Mouse (Mus musculus) forebrain, embryonic 14.5 days (tissue): Measurements from ENCODE around the gene Ankrd6. TPM values are rescaled to one million over a fixed set of nuclear protein-coding genes. Genes with fewer than 3 reads are reported as not detected.
A peak's percentile ranks its signal among the peaks of the same experiment; 100 is the strongest.

ENCODE experiments used
- ATAC-seq: fragments of 200-750 bp; cut with Nextera tagmentation; 2 replicates; pipeline ENCODE4 v1.8.0; 2017; ENCODE audit warnings: mild to moderate bottlenecking, moderate library complexity
- DNase-seq: peaks from one replicate; pipeline ENCODE4 v3.0.0-alpha.2; 2015; ENCODE audit warnings: low spot score
- H3K27ac ChIP-seq: fragments of 300-500 bp; sonication (generic); 2 replicates; pipeline ENCODE4 v1.5.1; 2014; ENCODE audit warnings: low read depth, mild to moderate bottlenecking, control low read depth, low read length, moderate library complexity
- H3K27me3 ChIP-seq: fragments of 300-500 bp; sonication (generic); replicated peaks from 2 replicates; pipeline ENCODE4 v1.6.1; 2014; ENCODE audit warnings: low read length, control low read depth, mixed read lengths; ENCODE audit not compliant: control insufficient read depth, insufficient read depth
- H3K36me3 ChIP-seq: fragments of 300-500 bp; sonication (generic); 2 replicates; pipeline ENCODE4 v1.6.1; 2014; ENCODE audit warnings: low read length, control low read depth; ENCODE audit not compliant: control insufficient read depth, insufficient read depth
- H3K4me1 ChIP-seq: fragments of 300-500 bp; sonication (generic); 2 replicates; pipeline ENCODE4 v1.6.1; 2014; ENCODE audit warnings: antibody characterized with exemption, low read length, control low read depth; ENCODE audit not compliant: control insufficient read depth, insufficient read depth
- H3K4me2 ChIP-seq: fragments of 300-500 bp; sonication (generic); 2 replicates; pipeline ENCODE4 v1.6.1; 2014; ENCODE audit warnings: mild to moderate bottlenecking, control low read depth, low read length
- H3K4me3 ChIP-seq: fragments of 300-500 bp; sonication (generic); 2 replicates; pipeline ENCODE4 v1.5.1; 2014; ENCODE audit warnings: low read depth, low read length, control low read depth
- H3K9ac ChIP-seq: fragments of 300-500 bp; sonication (generic); 2 replicates; pipeline ENCODE4 v1.6.1; 2014; ENCODE audit warnings: mild to moderate bottlenecking, low read length, control low read depth, moderate library complexity
- H3K9me3 ChIP-seq: fragments of 300-500 bp; sonication (generic); replicated peaks from 2 replicates; pipeline ENCODE4 v1.6.1; 2016; ENCODE audit warnings: low read length, control low read depth, mixed read lengths; ENCODE audit not compliant: control insufficient read depth
- WGBS: fragments of 180-500 bp; shearing (Covaris S2); extraction: QIAGEN DNeasy Blood & Tissue Kit; methylation state at CpG from one replicate; pipeline ENCODE4 v1.1.7; 2014; 5-methylcytosine and 5-hydroxymethylcytosine counted together
- polyA plus RNA-seq: library from polyadenylated mRNA; unstranded; fragments of >200 nt; fragmentation: Nextera tagmentation; extraction: Ambion mirVana; gene quantifications from 2 replicates; pipeline ENCODE4 v1.2.1, GENCODE M21; 2014

The Ankrd6 gene
- 32.7 and 33.5 TPM in 2 replicates for polyA plus RNA-seq

DNA sequence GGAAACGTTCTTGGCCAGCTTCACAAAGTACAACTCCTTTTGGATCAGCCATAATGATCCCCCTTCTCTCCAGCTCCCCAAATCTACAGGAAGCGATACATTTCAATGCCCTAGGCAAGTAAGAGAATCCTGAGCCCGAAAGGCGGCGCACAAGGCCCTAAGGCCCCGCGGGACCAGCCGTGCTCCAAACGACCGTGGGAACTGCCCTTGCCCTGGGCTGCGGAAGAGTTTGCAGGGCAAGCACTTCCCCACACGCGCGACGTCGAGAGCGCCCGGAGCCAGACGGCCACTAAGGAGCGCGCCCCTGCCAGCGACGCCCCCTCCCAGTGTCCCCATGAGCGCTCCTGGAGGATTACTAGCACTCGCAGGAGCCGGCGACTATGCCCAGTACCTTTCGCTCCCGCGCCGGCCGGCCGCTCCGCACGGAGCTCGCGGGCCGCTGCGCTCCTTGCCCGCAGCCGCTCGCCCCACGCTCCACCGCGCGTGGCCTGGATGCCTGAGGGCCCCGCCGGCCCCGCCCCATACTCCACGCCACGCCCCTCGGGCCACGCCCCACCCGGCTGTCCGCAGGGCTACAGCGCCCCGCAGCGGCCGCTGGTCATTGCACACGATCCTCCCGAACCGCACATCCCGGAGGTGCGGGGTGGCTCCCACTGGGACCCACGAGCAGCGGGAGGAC, at the start of gene Ankrd6:
Gene Ankrd6, minus strand, starts transcription at position 486 of the 679 bp plus-strand sequence.
- H3K27me3 ChIP-seq = 0 out of 2 replicates have a peak, but pooled peaks cover 2% of the 10 kb centered on the region
- under 1% methylated on average over 66 of the region's 66 CpGs for WGBS
- ATAC-seq = peak; percentile 95
- no peaks in the 10 kb centered on the region for H3K36me3 ChIP-seq
- H3K4me2 ChIP-seq = peak within 1 kb of the TSS; percentile 90
- peak; percentile 84 for DNase-seq
- peaks cover 7% of the 10 kb centered on the region; the same call in 1 of the 2 replicates for H3K4me1 ChIP-seq
- 0 out of 2 replicates have a peak within 1 kb of the TSS, but pooled peaks have one; percentile 14 for H3K27ac ChIP-seq
- peak within 1 kb of the TSS; percentile 76 for H3K9ac ChIP-seq
- H3K4me3 ChIP-seq = peak within 1 kb of the TSS; percentile 75
- no peaks in the 10 kb centered on the region for H3K9me3 ChIP-seq

DNA sequence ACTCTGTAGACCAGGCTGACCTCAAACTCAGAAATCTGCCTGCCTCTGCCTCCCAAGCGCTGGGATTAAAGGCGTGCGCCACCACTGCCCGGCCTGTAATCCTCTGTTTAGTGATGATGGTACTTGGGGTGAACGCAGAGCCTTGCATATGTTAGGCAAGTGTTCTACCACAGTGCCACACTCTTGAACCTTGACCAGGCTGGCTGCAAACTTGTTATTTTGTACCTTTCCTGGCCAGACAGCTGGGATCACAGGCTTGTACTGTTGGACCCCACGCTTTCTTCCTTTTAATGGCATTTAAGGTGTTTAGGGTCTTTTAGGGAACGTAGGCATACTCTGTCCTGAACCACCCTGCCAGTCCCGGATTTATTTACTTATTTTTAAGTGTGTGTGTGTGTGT, 48.4 kb upstream of the Ankrd6 start:
- DNase-seq = no peak
- H3K4me2 ChIP-seq = no peak overlapping the region
- no peak overlapping the region for H3K27ac ChIP-seq
- peaks cover 9% of the 10 kb centered on the region; the same call in 1 of the 2 replicates for H3K36me3 ChIP-seq
- no peak overlapping the region for H3K4me3 ChIP-seq
- no peaks in the 10 kb centered on the region for H3K4me1 ChIP-seq
- H3K9ac ChIP-seq = no peak overlapping the region
- no peaks in the 10 kb centered on the region for H3K27me3 ChIP-seq
- no peak for ATAC-seq
- no peaks in the 10 kb centered on the region for H3K9me3 ChIP-seq
- WGBS = 96% methylated on average over 8 of the region's 8 CpGs

- no peak overlapping the region for H3K9ac ChIP-seq
- no peaks in the 10 kb centered on the region for H3K4me1 ChIP-seq
- H3K27me3 ChIP-seq = no peaks in the 10 kb centered on the region
- peaks cover 4% of the 10 kb centered on the region; the same call in 1 of the 2 replicates for H3K36me3 ChIP-seq
- 88% methylated on average over 5 of the region's 5 CpGs for WGBS
- no peak overlapping the region for H3K27ac ChIP-seq
- ATAC-seq (no peak), DNase-seq (no peak)
- no peaks in the 10 kb centered on the region for H3K9me3 ChIP-seq
- H3K4me2 ChIP-seq = no peak overlapping the region
- no peak overlapping the region for H3K4me3 ChIP-seq
These were observed 46.9 kb upstream of the Ankrd6 start for GRCm38 (mm10) chr4:32997571-32997970.

DNA sequence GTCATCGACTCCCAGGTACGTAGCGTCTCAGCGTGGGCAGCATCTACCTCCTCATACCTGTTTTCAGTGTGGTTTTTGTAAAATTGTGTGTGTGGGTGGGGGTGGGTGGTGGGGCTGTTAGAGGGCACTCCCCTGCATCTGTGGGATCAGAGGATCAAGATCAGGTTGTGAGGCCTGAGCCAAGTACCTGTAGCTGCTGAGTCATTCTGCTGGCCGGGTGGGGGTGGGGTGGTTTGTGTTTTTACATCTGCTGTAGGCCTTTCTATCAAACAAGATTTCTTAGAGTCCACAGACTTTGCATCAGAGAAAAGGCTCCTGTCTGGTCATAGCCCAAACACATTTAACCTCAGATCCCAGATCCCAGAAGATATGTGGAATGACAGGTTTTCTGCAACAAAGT, 45.4 kb upstream of the Ankrd6 start:
- ATAC-seq (no peak), DNase-seq (no peak)
- Histone ChIP-seq H3K36me3 (peaks cover 4% of the 10 kb centered on the region; the same call in 1 of the 2 replicates), H3K4me1 (no peaks in the 10 kb centered on the region), H3K27me3 (no peaks in the 10 kb centered on the region), H3K9me3 (no peaks in the 10 kb centered on the region), H3K4me3 (no peak overlapping the region), H3K9ac (no peak overlapping the region), H3K27ac (no peak overlapping the region), H3K4me2 (no peak overlapping the region)
- WGBS = 95% methylated on average over 5 of the region's 5 CpGs

GRCm38 (mm10) chr4:32994168-32994567, 43.5 kb upstream of the Ankrd6 start:
- no peak for ATAC-seq
- no peak for DNase-seq
- H3K4me3 ChIP-seq = no peak overlapping the region
- H3K4me2 ChIP-seq = no peak overlapping the region
- H3K36me3 ChIP-seq = no peaks in the 10 kb centered on the region
- no peak overlapping the region for H3K9ac ChIP-seq
- 78% methylated on average over 3 of the region's 3 CpGs for WGBS
- H3K9me3 ChIP-seq = no peaks in the 10 kb centered on the region
- no peaks in the 10 kb centered on the region for H3K27me3 ChIP-seq
- no peaks in the 10 kb centered on the region for H3K4me1 ChIP-seq
- H3K27ac ChIP-seq = no peak overlapping the region

GRCm38 (mm10) chr4:32989346-32989745, 38.7 kb upstream of the Ankrd6 start:
- Histone ChIP-seq H3K4me3 (no peak overlapping the region), H3K9me3 (no peaks in the 10 kb centered on the region), H3K27me3 (no peaks in the 10 kb centered on the region), H3K4me1 (peaks cover 12% of the 10 kb centered on the region), H3K9ac (no peak overlapping the region), H3K27ac (no peak overlapping the region), H3K4me2 (no peak overlapping the region), H3K36me3 (no peaks in the 10 kb centered on the region)
- WGBS = 100% methylated on average over 2 of the region's 2 CpGs
- no peak for ATAC-seq
- no peak for DNase-seq

- ATAC-seq (no peak), DNase-seq (no peak)
- Histone ChIP-seq H3K36me3 (no peaks in the 10 kb centered on the region), H3K4me2 (no peak overlapping the region), H3K4me1 (peaks cover 13% of the 10 kb centered on the region), H3K9ac (no peak overlapping the region), H3K27ac (no peak overlapping the region), H3K27me3 (no peaks in the 10 kb centered on the region), H3K4me3 (no peak overlapping the region), H3K9me3 (no peaks in the 10 kb centered on the region)
- 79% methylated on average over 3 of the region's 3 CpGs for WGBS
These were observed 36.4 kb upstream of the Ankrd6 start for GRCm38 (mm10) chr4:32987006-32987405.

DNA sequence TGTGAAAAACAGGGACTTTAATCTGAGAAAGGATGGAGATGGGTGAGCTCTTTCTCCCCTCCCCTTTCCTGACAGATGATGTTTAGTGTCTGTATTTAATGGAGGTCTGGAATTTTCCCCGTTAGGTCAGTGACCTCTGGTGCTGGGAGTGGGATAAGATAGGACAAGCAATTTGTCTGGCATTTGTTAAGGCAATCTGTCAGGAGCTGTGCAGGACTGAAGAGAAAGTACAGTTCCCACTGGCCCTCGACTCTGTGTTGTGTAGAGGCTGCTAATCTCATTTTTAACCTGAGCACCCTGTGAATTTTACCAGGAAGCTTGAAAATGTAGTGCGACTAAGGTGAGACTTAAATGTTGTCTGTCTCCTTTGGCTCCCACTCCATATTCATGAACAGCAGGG, 35.0 kb upstream of the Ankrd6 start:
- no peaks in the 10 kb centered on the region for H3K36me3 ChIP-seq
- no peaks in the 10 kb centered on the region for H3K9me3 ChIP-seq
- H3K4me3 ChIP-seq = no peak overlapping the region
- 7% methylated on average over 3 of the region's 3 CpGs for WGBS
- no peaks in the 10 kb centered on the region for H3K27me3 ChIP-seq
- H3K27ac ChIP-seq = no peak overlapping the region
- DNase-seq (peak; percentile 35), ATAC-seq (no peak)
- H3K9ac ChIP-seq = 0 out of 2 replicates have a peak overlapping the region, but pooled peaks have one; percentile 17
- H3K4me1 ChIP-seq = peaks cover 15% of the 10 kb centered on the region
- H3K4me2 ChIP-seq = peak overlapping the region; percentile 90
